Mouse (Mus musculus): ENCODE data around the gene Ptbp1. TPM values are rescaled to one million over a fixed set of nuclear protein-coding genes. Genes with fewer than 3 reads are reported as not detected.
A peak's percentile ranks its signal among the peaks of the same experiment; 100 is the strongest.

Ptbp1 gene
- polyA plus RNA-seq, 1 experiment from 2014 or later = 136 TPM

DNA sequence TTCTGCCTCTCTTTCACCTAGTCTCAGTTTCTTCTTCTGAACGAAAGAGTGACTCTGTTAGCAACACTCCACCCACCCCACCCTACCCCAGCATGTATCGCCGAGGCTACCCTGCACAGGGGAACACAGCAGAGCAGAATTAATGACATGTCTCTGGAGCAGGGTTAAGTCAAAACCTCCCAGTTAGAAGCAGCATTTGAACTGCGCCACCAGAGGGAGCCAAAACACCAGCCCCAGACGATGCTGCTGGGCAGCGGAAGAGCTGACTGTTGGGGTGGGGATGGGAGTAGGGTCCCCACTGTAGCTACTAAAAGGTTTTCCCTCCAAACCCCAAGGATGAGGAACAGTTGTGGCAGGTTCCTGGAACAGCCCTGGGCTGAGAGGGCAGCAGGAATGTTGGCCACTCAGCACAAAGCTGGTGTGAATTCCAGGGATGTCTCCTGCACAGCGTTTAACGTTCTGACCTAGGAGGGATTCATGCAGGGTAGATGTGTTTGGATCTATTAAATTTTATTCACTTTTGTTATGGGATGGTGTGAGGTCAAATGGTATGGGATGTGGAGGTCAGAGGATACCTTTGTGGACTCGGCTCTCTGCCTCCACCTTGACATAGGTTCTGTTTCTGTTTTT lies 19.3 kb upstream of the Ptbp1 start:
- WGBS (ENCODE audit: insufficient replicate concordance) = 29% methylated on average over 9 of the region's 9 CpGs
- ATAC-seq (ENCODE audit: low read depth) = peak; percentile 35

DNA sequence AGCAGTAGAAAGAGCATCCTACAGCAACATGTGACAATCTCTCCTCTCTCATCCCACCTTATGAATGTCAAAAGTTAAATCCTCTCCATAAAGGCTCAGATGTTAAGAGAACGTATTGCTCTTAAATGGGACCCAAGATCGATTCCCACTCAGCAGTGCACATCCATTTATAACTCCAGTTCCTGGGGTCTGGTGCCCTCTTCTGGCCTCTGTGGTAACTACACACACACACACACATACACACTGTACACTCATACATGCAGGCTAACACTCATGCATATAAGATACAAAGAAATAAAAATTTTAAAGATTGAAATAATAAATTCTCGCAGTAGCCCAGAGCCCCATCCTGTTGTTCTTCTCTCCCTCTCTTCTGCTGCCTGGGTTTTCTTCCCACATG lies 17.3 kb upstream of the Ptbp1 start:
- ATAC-seq (ENCODE audit: low read depth) = no peak
- H3K4me2 ChIP-seq = no peak overlapping the region
- WGBS (ENCODE audit: insufficient replicate concordance) = 93% methylated on average over 3 of the region's 3 CpGs

More for the DNA sequence above, 19.3 kb upstream of the Ptbp1 start:
- Histone ChIP-seq H3K4me1 (replicated peaks) (peaks cover 2% of the 10 kb centered on the region; the same call in 1 of the 2 replicates), H3K9me3 (replicated peaks) (no peaks in the 10 kb centered on the region), H3K4me3 (replicated peaks) (no peak overlapping the region), H3K27ac (no peak overlapping the region), H3K9ac (no peak overlapping the region), H3K4me2 (no peak overlapping the region), H3K27me3 (0 out of 2 replicates have a peak, but pooled peaks cover 3% of the 10 kb centered on the region), H3K36me3 (no peaks in the 10 kb centered on the region)
- peak; percentile 49 for DNase-seq

DNA sequence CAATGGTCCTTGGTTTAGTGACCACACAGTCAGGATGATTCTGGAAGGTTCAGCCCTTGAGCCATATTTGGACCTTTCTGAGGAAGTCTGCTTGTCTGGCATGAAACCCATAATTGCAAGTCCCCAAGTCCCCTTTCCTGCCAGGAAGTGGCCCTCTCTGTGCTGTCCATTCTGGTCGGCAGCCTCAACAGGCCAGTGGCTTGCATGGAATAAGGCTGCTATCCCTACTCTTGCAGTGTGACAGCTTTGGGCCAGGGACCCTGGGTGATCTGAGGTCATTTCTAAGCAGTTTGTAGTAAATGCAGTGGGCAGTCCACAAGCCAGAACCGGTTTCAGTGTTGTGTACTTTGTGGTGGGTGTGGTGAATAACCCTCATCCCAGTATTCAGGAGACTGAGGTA lies 16.1 kb upstream of the Ptbp1 start:
- ATAC-seq (ENCODE audit: low read depth) (no peak), DNase-seq (no peak)
- 15% methylated on average over 2 of the region's 2 CpGs for WGBS (ENCODE audit: insufficient replicate concordance)

More for the DNA sequence above, 17.3 kb upstream of the Ptbp1 start:
- Histone ChIP-seq H3K36me3 (no peaks in the 10 kb centered on the region), H3K4me1 (replicated peaks) (peaks cover 13% of the 10 kb centered on the region), H3K27ac (no peak overlapping the region), H3K4me3 (replicated peaks) (no peak overlapping the region), H3K9me3 (replicated peaks) (no peaks in the 10 kb centered on the region), H3K9ac (no peak overlapping the region), H3K27me3 (0 out of 2 replicates have a peak, but pooled peaks cover 3% of the 10 kb centered on the region)
- no peak for DNase-seq

DNA sequence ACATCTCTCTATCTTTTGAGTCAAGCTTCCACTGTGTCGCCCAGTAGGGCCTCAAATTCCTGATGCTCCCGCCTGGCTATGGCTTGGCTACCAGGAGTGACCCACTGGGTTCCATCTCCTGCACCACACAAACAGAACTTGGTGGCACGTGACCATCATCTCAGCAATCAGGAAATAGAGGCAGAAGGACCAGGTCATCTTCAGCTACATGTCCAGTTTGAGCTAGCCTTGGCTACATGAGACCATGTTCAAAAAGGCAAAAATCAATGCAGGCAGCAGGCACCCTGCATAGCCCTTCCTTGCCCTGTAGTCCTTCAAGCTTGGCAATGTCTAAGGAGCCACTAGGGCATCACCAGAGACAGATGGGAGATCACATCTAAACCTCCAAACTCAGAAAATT lies 14.1 kb upstream of the Ptbp1 start:
- WGBS (ENCODE audit: insufficient replicate concordance) = 65% methylated on average over 3 of the region's 3 CpGs
- ATAC-seq (ENCODE audit: low read depth) = no peak
- no peak overlapping the region for H3K4me3 ChIP-seq (replicated peaks)
- no peaks in the 10 kb centered on the region for H3K9me3 ChIP-seq (replicated peaks)
- H3K4me1 ChIP-seq (replicated peaks) = peaks cover 17% of the 10 kb centered on the region; the same call in 1 of the 2 replicates
- H3K9ac ChIP-seq = no peak overlapping the region
- no peaks in the 10 kb centered on the region for H3K36me3 ChIP-seq
- H3K4me2 ChIP-seq = no peak overlapping the region
- DNase-seq = no peak
- no peaks in the 10 kb centered on the region for H3K27me3 ChIP-seq
- 0 out of 2 replicates have a peak overlapping the region, but pooled peaks have one; percentile 21 for H3K27ac ChIP-seq

More for the DNA sequence above, 16.1 kb upstream of the Ptbp1 start:
- no peaks in the 10 kb centered on the region for H3K36me3 ChIP-seq
- no peak overlapping the region for H3K27ac ChIP-seq
- 0 out of 2 replicates have a peak, but pooled peaks cover 3% of the 10 kb centered on the region for H3K27me3 ChIP-seq
- no peak overlapping the region for H3K4me3 ChIP-seq (replicated peaks)
- peaks cover 19% of the 10 kb centered on the region; the same call in 1 of the 2 replicates for H3K4me1 ChIP-seq (replicated peaks)
- no peak overlapping the region for H3K9ac ChIP-seq
- no peak overlapping the region for H3K4me2 ChIP-seq
- no peaks in the 10 kb centered on the region for H3K9me3 ChIP-seq (replicated peaks)

DNA sequence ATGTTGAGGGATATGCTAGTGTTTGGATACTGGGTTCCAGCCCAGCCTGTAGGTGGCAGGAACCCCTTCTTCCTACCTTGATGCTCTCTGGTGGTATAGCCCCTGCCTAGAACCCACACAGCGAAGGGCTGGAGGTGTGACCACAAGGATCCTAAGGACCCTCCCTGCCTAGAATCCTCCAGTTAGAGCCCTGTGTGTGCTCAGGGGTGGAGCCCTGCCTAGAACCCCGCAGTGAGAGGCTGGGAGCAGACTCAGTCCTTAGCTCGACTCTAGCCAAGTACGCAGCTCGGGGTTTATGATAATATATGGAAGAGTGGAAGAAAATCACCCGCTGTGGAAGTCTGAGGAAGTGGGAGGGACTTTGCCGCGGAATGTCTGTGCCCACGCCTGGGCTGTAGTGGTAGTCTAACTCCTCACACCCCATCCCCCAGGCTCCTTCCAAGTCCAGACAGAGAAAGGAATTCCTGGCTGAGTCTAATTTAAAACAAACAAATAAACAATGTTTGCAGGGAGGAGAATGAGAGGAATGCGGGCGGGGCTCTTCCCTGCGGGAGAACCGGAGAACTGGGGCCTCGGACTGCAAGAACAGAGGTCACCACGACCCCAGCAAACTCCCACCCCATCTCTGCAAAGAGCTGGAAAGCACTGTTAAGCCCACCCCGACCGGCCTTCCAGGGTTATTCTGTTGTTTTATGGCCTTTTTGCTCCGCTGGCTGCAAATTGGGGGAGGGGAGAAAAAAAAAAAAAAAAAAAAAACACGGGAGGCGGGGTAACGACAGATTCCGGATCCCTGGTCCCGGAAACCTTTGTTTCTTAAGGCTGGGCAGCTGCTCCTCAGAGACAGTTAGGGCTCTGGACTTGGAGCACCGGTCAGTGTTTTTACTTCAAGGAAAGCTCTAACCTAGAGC lies 13.3 kb upstream of the Ptbp1 start:
- H3K27me3 ChIP-seq = no peaks in the 10 kb centered on the region
- H3K9me3 ChIP-seq (replicated peaks) = no peaks in the 10 kb centered on the region
- peak overlapping the region; percentile 44 for H3K9ac ChIP-seq
- H3K4me2 ChIP-seq = peak overlapping the region; percentile 68
- WGBS (ENCODE audit: insufficient replicate concordance) = under 1% methylated on average over 24 of the region's 24 CpGs
- H3K27ac ChIP-seq = 0 out of 2 replicates have a peak overlapping the region, but pooled peaks have one; percentile 21
- ATAC-seq (ENCODE audit: low read depth) = peak; percentile 81
- H3K4me1 ChIP-seq (replicated peaks) = peaks cover 17% of the 10 kb centered on the region; the same call in 1 of the 2 replicates
- DNase-seq = peak; percentile 30
- H3K36me3 ChIP-seq = no peaks in the 10 kb centered on the region
- peak overlapping the region; percentile 40 for H3K4me3 ChIP-seq (replicated peaks)

DNA sequence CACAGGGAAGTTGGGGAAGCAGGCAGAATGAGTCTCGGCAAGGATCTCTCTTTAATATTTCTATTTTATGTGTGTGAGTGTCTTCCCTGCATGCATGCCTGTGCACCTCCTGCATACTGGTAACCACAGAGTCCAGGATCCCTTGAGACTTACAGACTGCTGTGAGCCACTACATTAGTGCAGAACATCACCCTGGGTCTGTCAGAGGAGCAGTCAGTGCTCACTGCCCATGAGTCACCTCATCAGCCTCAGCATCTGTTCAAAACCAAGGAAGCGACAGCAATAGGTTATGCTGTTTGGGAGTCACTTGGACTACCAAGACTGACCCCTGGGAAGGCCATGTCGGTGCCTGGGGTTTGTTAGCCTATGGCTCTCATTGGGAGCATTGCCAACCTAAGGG lies 11.9 kb upstream of the Ptbp1 start:
- no peaks in the 10 kb centered on the region for H3K27me3 ChIP-seq
- H3K4me3 ChIP-seq (replicated peaks) = no peak overlapping the region
- no peaks in the 10 kb centered on the region for H3K9me3 ChIP-seq (replicated peaks)
- H3K9ac ChIP-seq = no peak overlapping the region
- ATAC-seq (ENCODE audit: low read depth) (no peak), DNase-seq (no peak)
- H3K4me2 ChIP-seq = no peak overlapping the region
- H3K4me1 ChIP-seq (replicated peaks) = peaks cover 17% of the 10 kb centered on the region; the same call in 1 of the 2 replicates
- H3K36me3 ChIP-seq = no peaks in the 10 kb centered on the region
- no peak overlapping the region for H3K27ac ChIP-seq
- 65% methylated on average over 3 of the region's 3 CpGs for WGBS (ENCODE audit: insufficient replicate concordance)

DNA sequence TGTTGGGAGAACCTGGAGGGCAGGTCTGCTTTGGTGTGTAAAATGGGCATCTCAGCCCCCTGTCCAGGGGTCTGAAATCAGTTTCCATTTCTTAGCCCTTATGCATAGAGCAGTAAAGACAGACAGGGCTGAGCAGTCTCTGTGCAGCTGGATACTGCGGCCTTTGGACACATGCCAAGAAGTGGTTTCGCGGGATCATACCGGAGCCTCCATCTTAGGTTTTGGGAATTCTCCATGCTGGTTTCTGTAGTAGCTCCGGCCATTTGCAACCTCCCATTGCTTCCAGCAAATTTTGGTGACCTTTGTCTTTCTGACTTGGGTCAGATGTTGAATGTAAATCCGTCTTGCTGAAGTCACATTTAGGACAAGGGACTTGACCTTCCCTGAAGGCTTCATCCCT lies 10.8 kb upstream of the Ptbp1 start:
- Histone ChIP-seq H3K4me1 (replicated peaks) (peaks cover 17% of the 10 kb centered on the region; the same call in 1 of the 2 replicates), H3K4me2 (no peak overlapping the region), H3K9me3 (replicated peaks) (no peaks in the 10 kb centered on the region), H3K4me3 (replicated peaks) (no peak overlapping the region), H3K27me3 (no peaks in the 10 kb centered on the region), H3K36me3 (no peaks in the 10 kb centered on the region), H3K9ac (no peak overlapping the region), H3K27ac (no peak overlapping the region)
- 74% methylated on average over 6 of the region's 6 CpGs for WGBS (ENCODE audit: insufficient replicate concordance)
- ATAC-seq (ENCODE audit: low read depth) = no peak
- DNase-seq = no peak

DNA sequence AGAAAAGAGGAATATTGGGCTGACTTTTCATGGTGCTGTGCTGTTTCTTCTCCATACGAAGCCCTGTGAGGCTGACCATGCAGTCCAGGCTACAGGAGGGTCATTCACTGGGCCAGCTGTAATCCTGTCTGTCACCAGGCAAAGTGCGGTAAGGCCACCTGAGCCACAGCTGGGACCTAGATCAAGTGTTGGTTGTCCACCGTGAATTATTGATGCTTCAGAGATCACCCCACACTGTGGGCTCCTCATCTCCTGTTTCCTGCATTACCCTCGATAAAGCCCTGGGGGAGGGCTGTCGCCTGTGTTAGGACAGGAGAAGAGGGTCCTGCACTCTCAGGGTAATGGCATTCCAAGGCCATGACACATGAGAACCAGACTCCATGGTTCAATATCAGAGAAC lies 7.7 kb upstream of the Ptbp1 start:
- no peak overlapping the region for H3K4me2 ChIP-seq
- ATAC-seq (ENCODE audit: low read depth) (no peak), DNase-seq (no peak)
- H3K27me3 ChIP-seq = no peaks in the 10 kb centered on the region
- whole genome bisulfite sequencing (ENCODE audit: insufficient replicate concordance) = 42% methylated on average over 5 of the region's 5 CpGs
- H3K27ac ChIP-seq = no peak overlapping the region
- H3K4me3 ChIP-seq (replicated peaks) = no peak overlapping the region
- no peaks in the 10 kb centered on the region for H3K36me3 ChIP-seq
- H3K9ac ChIP-seq = no peak overlapping the region
- H3K9me3 ChIP-seq (replicated peaks) = no peaks in the 10 kb centered on the region
- H3K4me1 ChIP-seq (replicated peaks) = peaks cover 23% of the 10 kb centered on the region

DNA sequence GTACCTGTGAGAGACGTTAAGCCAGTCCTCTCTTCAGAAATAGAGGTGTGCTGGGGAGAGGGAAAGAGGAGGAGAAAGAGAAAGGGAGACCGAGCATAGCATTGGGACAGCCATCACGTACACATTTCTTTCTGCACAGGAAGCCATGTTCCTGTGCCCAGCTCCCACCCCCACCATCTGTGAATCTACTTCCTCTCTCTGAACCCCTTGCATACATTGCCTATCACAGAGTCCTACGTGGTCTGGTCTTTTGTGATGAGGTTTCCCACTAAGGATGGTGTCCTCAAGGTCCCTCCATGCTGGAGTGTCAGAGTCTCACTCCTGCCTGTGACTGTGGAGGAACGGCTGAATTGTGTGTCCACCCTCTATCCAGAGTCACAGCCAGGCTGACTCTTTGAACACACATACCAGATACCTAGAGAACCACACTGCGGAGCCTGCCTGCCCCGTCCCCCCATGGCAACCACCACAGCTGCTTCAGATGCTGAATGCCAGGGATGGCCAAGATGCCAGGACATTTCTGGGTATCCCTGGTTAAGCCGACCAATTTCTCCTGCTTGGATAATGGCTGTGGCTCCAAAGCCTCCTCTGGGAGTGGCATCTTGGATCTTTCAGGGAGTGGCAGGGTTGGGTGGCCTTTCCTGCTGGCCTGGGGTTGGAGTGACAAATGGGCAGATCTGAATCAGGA lies 4.1 kb upstream of the Ptbp1 start:
- no peaks in the 10 kb centered on the region for H3K36me3 ChIP-seq
- H3K9me3 ChIP-seq (replicated peaks) = no peaks in the 10 kb centered on the region
- H3K4me1 ChIP-seq (replicated peaks) = peaks cover 41% of the 10 kb centered on the region
- H3K9ac ChIP-seq = no peak overlapping the region
- no peak overlapping the region for H3K27ac ChIP-seq
- 38% methylated on average over 8 of the region's 8 CpGs for WGBS (ENCODE audit: insufficient replicate concordance)
- H3K4me2 ChIP-seq = no peak overlapping the region
- DNase-seq (no peak), ATAC-seq (ENCODE audit: low read depth) (no peak)
- H3K27me3 ChIP-seq = no peaks in the 10 kb centered on the region
- H3K4me3 ChIP-seq (replicated peaks) = no peak overlapping the region

DNA sequence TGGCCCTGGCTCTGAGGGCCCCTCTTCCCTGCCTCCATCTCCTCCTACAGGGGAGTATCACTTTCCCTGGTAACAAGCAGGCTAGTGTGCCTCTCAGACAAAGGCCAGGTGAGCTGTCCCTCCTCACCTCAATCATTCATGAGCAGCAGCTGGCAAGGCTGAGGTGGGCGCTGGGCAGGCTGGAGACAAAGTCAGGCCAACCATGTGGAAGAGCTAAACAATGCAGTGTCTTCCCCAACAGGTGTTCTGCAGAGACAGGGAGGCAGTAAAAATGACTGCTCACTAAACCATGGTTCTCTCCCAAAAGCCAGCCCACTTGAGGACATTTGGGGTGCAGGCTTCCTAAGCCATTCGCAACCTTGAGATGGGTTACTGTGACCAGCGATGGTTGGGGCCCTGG lies 2.6 kb upstream of the Ptbp1 start:
- no peaks in the 10 kb centered on the region for H3K27me3 ChIP-seq
- H3K27ac ChIP-seq = peak overlapping the region; percentile 97
- H3K4me1 ChIP-seq (replicated peaks) = peaks cover 55% of the 10 kb centered on the region
- peak overlapping the region; percentile 82 for H3K9ac ChIP-seq
- DNase-seq = no peak
- peak overlapping the region; percentile 97 for H3K4me2 ChIP-seq
- no peak for ATAC-seq (ENCODE audit: low read depth)
- WGBS (ENCODE audit: insufficient replicate concordance) = 53% methylated on average over 3 of the region's 3 CpGs
- no peaks in the 10 kb centered on the region for H3K9me3 ChIP-seq (replicated peaks)
- no peak overlapping the region for H3K4me3 ChIP-seq (replicated peaks)
- H3K36me3 ChIP-seq = peaks cover 9% of the 10 kb centered on the region

Measured in liver, embryonic 13.5 days (tissue).